Mouse (Mus musculus) ES-E14 (cell line): ENCODE measurements at regions not wholly inside any gene's neighbourhood (a gene's known extent, or its start where the extent isn't known, plus 50 kb on each side); places are given as distances from the start of the nearest gene placed in this dataset.

ENCODE experiments used
- DNase-seq: peaks from one replicate; pipeline ENCODE4 v3.0.0-alpha.2; 2013; ENCODE audit warnings: low read depth, low spot score
- H3K27ac ChIP-seq: 2 replicates; pipeline ENCODE4 v1.5.1; 2012; ENCODE audit warnings: low read depth, mild to moderate bottlenecking, low read length, moderate library complexity, mixed read lengths; ENCODE audit not compliant: poor library complexity, insufficient read depth, severe bottlenecking
- H3K36me3 ChIP-seq: 2 replicates; pipeline ENCODE4 v1.6.1; 2012; ENCODE audit warnings: mild to moderate bottlenecking, low read length, moderate library complexity, mixed read lengths; ENCODE audit not compliant: control insufficient read depth, poor library complexity, insufficient read depth, severe bottlenecking
- H3K4me1 ChIP-seq, 2 experiments: fragments of 150-350 bp in 1 of 2; sonication (generic) in 1 of 2; 2 replicates each; pipeline ENCODE4 v1.6.1; 2012; ENCODE audit warnings: low read length in 2 of 2, mild to moderate bottlenecking in 1 of 2, mixed read lengths in 1 of 2; ENCODE audit not compliant: control insufficient read depth in 2 of 2, insufficient read depth in 2 of 2, poor library complexity in 1 of 2
- H3K4me3 ChIP-seq, 2 experiments: fragments of 150-350 bp in 1 of 2; sonication (generic) in 1 of 2; 2 replicates each; pipeline ENCODE4 v1.5.1; 2012; ENCODE audit warnings: low read length in 2 of 2, low read depth in 1 of 2, mild to moderate bottlenecking in 1 of 2, mixed read lengths in 1 of 2; ENCODE audit not compliant: insufficient read depth in 1 of 2, poor library complexity in 1 of 2, severe bottlenecking in 1 of 2
- H3K9ac ChIP-seq: 2 replicates; pipeline ENCODE4 v1.6.1; 2012; ENCODE audit warnings: low read depth, mild to moderate bottlenecking, low read length, mixed read lengths; ENCODE audit not compliant: poor library complexity, insufficient read depth, severe bottlenecking
- H3K9me3 ChIP-seq: fragments of 150-350 bp; sonication (generic); 2 replicates; pipeline ENCODE4 v1.6.1; 2012; ENCODE audit warnings: low read depth, mild to moderate bottlenecking, low read length; ENCODE audit not compliant: control insufficient read depth, insufficient read depth
- CHD2 ChIP-seq: IDR thresholded peaks from 2 replicates; pipeline ENCODE4 v1.6.1; 2014; ENCODE audit warnings: mild to moderate bottlenecking, low read depth, low read length, inconsistent platforms
- HCFC1 ChIP-seq: IDR thresholded peaks from 2 replicates; pipeline ENCODE4 v1.6.1; 2012; ENCODE audit warnings: low read length, inconsistent platforms, borderline replicate concordance; ENCODE audit not compliant: insufficient read depth
- MAFK ChIP-seq: IDR thresholded peaks from 2 replicates; pipeline ENCODE4 v1.6.1; 2014; ENCODE audit warnings: mild to moderate bottlenecking, low read depth, low read length, inconsistent platforms; ENCODE audit not compliant: insufficient read depth
- ZC3H11A ChIP-seq: IDR thresholded peaks from 2 replicates; pipeline ENCODE4 v1.6.1; 2012; ENCODE audit warnings: low read depth, mild to moderate bottlenecking, inconsistent platforms, low read length, borderline replicate concordance
- ZNF384 ChIP-seq: IDR thresholded peaks from 2 replicates; pipeline ENCODE4 v1.6.1; 2012; ENCODE audit warnings: low read depth, low read length, inconsistent platforms
- in situ Hi-C, 2 experiments: fragments of 600-800 bp; cut with MboI; formaldehyde crosslinking; loops; one replicate each; pipeline ENCODE4 v1.15.1; 2025; ENCODE audit warnings: low sequenced_read_pairs in 2 of 2, inconsistent platforms in 1 of 2; ENCODE audit not compliant: unreplicated experiment in 2 of 2

- H3K9me3 ChIP-seq, result no peaks in the 10 kb centered on the region
- DNase-seq, result no peak
- H3K36me3 ChIP-seq, result 0 out of 2 replicates have a peak, but pooled peaks cover 2% of the 10 kb centered on the region
- in situ Hi-C loops, result no loop called here
- TF ChIP-seq MAFK, result no peak
- TF ChIP-seq CHD2, result no peak
- TF ChIP-seq HCFC1, result no peak
- no peak for TF ChIP-seq ZNF384
- no peak for TF ChIP-seq ZC3H11A
- H3K27ac ChIP-seq, result no peak overlapping the region
- peaks cover 5 to 6% of the 10 kb centered on the region in 2 experiments; a peak in 1 of 4 replicates for H3K4me1 ChIP-seq
- no peak overlapping the region for H3K4me3 ChIP-seq
- H3K9ac ChIP-seq, result no peak overlapping the region
Observed at GRCm38 (mm10) chr16:42772640-42773039, 103.0 kb upstream of the Zbtb20 start.

GRCm38 (mm10) chr16:42770199-42770598 lies 105.5 kb upstream of the Zbtb20 start:
- H3K9me3 ChIP-seq, result no peaks in the 10 kb centered on the region
- in situ Hi-C loops, result no loop called here
- no peak overlapping the region for H3K9ac ChIP-seq
- no peak overlapping the region for H3K4me3 ChIP-seq
- H3K27ac ChIP-seq, result peak overlapping the region; percentile 18; the same call in 1 of the 2 replicates
- H3K36me3 ChIP-seq, result 0 out of 2 replicates have a peak, but pooled peaks cover 2% of the 10 kb centered on the region
- no peak for DNase-seq
- peaks cover 5 to 6% of the 10 kb centered on the region in 2 experiments; a peak in 1 of 4 replicates for H3K4me1 ChIP-seq
- TF ChIP-seq HCFC1 (no peak), ZNF384 (no peak), MAFK (no peak), ZC3H11A (no peak), CHD2 (no peak)

GRCm38 (mm10) chr16:42748681-42749080 lies 127.0 kb upstream of the Zbtb20 start:
- Histone ChIP-seq H3K27ac (no peak overlapping the region), H3K9me3 (no peaks in the 10 kb centered on the region), H3K9ac (no peak overlapping the region), H3K36me3 (no peaks in the 10 kb centered on the region), H3K4me3 (no peak overlapping the region), H3K4me1 (no peaks in the 10 kb centered on the region)
- in situ Hi-C loops, result no loop called here
- TF ChIP-seq ZNF384, result no peak
- DNase-seq, result no peak

GRCm38 (mm10) chr16:42745943-42746675 lies 129.6 kb upstream of the Zbtb20 start:
- Histone ChIP-seq H3K4me1 (no peaks in the 10 kb centered on the region), H3K9me3 (no peaks in the 10 kb centered on the region), H3K4me3 (no peak overlapping the region), H3K9ac (no peak overlapping the region), H3K36me3 (no peaks in the 10 kb centered on the region), H3K27ac (no peak overlapping the region)
- no peak for DNase-seq
- in situ Hi-C loops, result no loop called here
- no peak for TF ChIP-seq ZC3H11A
- no peak for TF ChIP-seq CHD2
- no peak for TF ChIP-seq HCFC1
- no peak for TF ChIP-seq ZNF384
- no peak for TF ChIP-seq MAFK

- Histone ChIP-seq H3K9ac (no peak overlapping the region), H3K4me3 (no peak overlapping the region), H3K9me3 (no peaks in the 10 kb centered on the region), H3K4me1 (no peaks in the 10 kb centered on the region), H3K36me3 (no peaks in the 10 kb centered on the region), H3K27ac (no peak overlapping the region)
- no peak for DNase-seq
- TF ChIP-seq HCFC1 (no peak), ZC3H11A (no peak), ZNF384 (no peak), CHD2 (no peak), MAFK (no peak)
- in situ Hi-C loops, result no loop called here
Observed at GRCm38 (mm10) chr16:42743538-42743937, 132.1 kb upstream of the Zbtb20 start.
